Mouse (Mus musculus) liver, postnatal 0 days (tissue): ENCODE measurements around the gene Hist1h1c. TPM values are rescaled to one million over a fixed set of nuclear protein-coding genes. Genes with fewer than 3 reads are reported as not detected.
"Not testable (repeated sequence)": the region's sequence is repeated elsewhere in the genome, so short reads cannot be mapped to it uniquely, and the experiment has no call there.

Experiments used
- ATAC-seq: fragments of 200-750 bp; cut with Nextera tagmentation; 2 replicates; pipeline ENCODE4 v1.8.0; 2017; ENCODE audit warnings: mild to moderate bottlenecking, moderate library complexity
- DNase-seq: peaks from one replicate; pipeline ENCODE4 v3.0.0-alpha.2; 2016
- H3K27ac ChIP-seq: fragments of 300-500 bp; sonication (generic); 2 replicates; pipeline ENCODE4 v1.5.1; 2014; ENCODE audit warnings: antibody characterized with exemption, moderate library complexity, mild to moderate bottlenecking, low read depth
- H3K27me3 ChIP-seq: fragments of 300-500 bp; sonication (generic); 2 replicates; pipeline ENCODE4 v1.6.1; 2014; ENCODE audit warnings: low read length, control low read depth, mixed read lengths; ENCODE audit not compliant: insufficient read depth
- H3K36me3 ChIP-seq: fragments of 300-500 bp; sonication (generic); replicated peaks from 2 replicates; pipeline ENCODE4 v1.6.1; 2014; ENCODE audit warnings: mild to moderate bottlenecking, control low read depth, low read length, moderate library complexity, mixed read lengths; ENCODE audit not compliant: insufficient read depth
- H3K4me1 ChIP-seq: fragments of 300-500 bp; sonication (generic); 2 replicates; pipeline ENCODE4 v1.6.1; 2014; ENCODE audit warnings: antibody characterized with exemption, mild to moderate bottlenecking, control low read depth; ENCODE audit not compliant: insufficient read depth
- H3K4me2 ChIP-seq: fragments of 300-500 bp; sonication (generic); 2 replicates; pipeline ENCODE4 v1.6.1; 2014; ENCODE audit warnings: low read depth, mild to moderate bottlenecking, low read length, moderate library complexity, mixed read lengths
- H3K4me3 ChIP-seq: fragments of 300-500 bp; sonication (generic); 2 replicates; pipeline ENCODE4 v1.5.1; 2014; ENCODE audit warnings: low read depth, low read length
- H3K9ac ChIP-seq: fragments of 300-500 bp; sonication (generic); replicated peaks from 2 replicates; pipeline ENCODE4 v1.6.1; 2014; ENCODE audit warnings: mild to moderate bottlenecking, moderate library complexity
- H3K9me3 ChIP-seq: fragments of 300-500 bp; sonication (generic); 2 replicates; pipeline ENCODE4 v1.6.1; 2016; ENCODE audit warnings: mild to moderate bottlenecking, control low read depth, low read length, mixed read lengths
- CTCF ChIP-seq: sonication (generic); IDR thresholded peaks from 2 replicates; pipeline ENCODE4 v1.5.1; 2016; ENCODE audit warnings: antibody characterized with exemption, low read depth
- EP300 ChIP-seq: IDR thresholded peaks from 2 replicates; pipeline ENCODE4 v1.6.1; 2016; ENCODE audit warnings: antibody characterized with exemption, low read depth, mild to moderate bottlenecking
- WGBS: fragments of 180-500 bp; shearing (Covaris S2); extraction: QIAGEN DNeasy Blood & Tissue Kit; methylation state at CpG from one replicate; pipeline ENCODE4 v1.1.7; 2014; ENCODE audit not compliant: insufficient replicate concordance; 5-methylcytosine and 5-hydroxymethylcytosine counted together
- polyA plus RNA-seq: library from polyadenylated mRNA; unstranded; fragments of >200 nt; fragmentation: Nextera tagmentation; extraction: Ambion mirVana; gene quantifications from 2 replicates; pipeline ENCODE4 v1.2.1, GENCODE M21; 2015

Hist1h1c gene
- polyA plus RNA-seq, 1 experiment from 2014 or later, result 69.6 TPM

DNA sequence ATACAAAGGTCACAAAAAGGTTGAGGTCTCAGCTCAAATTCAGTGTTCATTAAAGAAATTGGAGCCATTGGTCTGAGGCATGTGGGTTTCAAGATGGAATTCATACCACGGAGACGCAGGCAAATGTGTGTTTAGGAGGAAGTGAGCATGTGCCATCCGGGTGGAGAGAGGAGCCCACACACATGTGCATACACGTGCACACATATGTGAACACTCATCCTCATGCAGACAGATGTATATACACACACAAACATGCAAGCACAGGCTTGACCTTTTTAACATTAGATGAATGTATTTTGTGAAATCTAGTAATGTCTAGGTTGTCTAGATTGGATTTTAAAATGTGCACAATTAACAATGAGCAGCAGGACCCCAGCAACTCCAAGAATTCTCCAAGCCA, 36.4 kb upstream of the Hist1h1c start:
- no peaks in the 10 kb centered on the region for H3K36me3 ChIP-seq
- no peaks in the 10 kb centered on the region for H3K27me3 ChIP-seq
- H3K27ac ChIP-seq, result 0 out of 2 replicates have a peak overlapping the region, but pooled peaks have one; percentile 52
- no peaks in the 10 kb centered on the region; the same call in 1 of the 2 replicates for H3K4me1 ChIP-seq
- H3K9me3 ChIP-seq, result no peaks in the 10 kb centered on the region
- no peak overlapping the region for H3K4me2 ChIP-seq
- ATAC-seq, result no peak
- peak; percentile 11 for DNase-seq
- WGBS, result 58% methylated on average over 4 of the region's 4 CpGs
- TF ChIP-seq EP300 (no peak), CTCF (no peak)
- H3K4me3 ChIP-seq, result no peak overlapping the region
- no peak overlapping the region for H3K9ac ChIP-seq

DNA sequence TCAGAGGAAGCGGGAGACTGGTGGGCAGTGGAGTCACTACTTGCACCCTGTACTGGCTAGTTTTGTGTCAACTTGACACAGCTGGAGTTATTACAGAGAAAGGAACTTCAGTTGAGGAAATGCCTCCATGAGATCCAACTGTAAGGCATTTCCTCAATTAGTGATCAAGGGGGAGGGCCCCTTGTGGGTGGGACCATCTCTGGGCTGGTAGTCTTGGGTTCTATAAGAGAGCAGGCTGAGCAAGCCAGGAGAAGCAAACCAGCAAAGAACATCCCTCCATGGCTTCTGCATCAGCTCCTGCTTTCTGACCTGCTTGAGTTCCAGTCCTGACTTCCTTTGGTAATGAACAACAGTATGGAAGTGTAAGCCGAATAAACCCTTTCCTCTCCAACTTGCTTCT, 35.8 kb upstream of the Hist1h1c start:
- 74% methylated on average over 2 of the region's 2 CpGs for WGBS
- H3K4me3 ChIP-seq, result not testable (repeated sequence)
- H3K27ac ChIP-seq, result 0 out of 2 replicates have a peak overlapping the region, but pooled peaks have one; percentile 52

DNA sequence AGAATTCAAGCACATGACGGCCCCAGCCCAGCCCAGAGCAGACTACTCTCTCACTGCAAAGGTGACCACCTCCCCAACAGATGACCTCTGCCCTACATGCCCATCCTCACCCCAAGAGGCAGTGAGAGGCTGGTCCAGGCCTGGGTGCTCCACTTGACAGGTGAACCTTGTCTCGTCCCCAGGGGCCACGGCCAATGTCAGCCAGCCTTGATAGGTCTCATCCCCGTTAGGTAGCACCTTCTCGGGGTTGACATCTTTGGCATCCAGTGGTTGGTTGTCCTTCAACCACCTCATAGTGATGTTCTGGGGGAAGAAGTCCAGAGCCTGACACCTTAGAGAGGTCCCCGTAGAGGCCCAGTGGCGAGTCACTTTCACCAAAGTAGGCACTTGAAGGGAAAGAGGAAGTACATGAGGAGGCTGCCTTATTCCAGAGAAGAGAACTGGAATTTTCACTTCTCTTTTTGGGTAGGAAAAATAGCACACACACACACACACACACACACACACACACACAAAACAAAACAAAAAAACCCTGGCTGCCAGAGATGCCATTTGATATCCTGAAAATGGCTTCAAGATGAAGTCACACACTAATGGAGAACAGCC, 32.8 kb upstream of the Hist1h1c start:
- H3K36me3 ChIP-seq, result no peaks in the 10 kb centered on the region
- H3K9me3 ChIP-seq, result no peaks in the 10 kb centered on the region
- H3K27me3 ChIP-seq, result no peaks in the 10 kb centered on the region
- H3K4me2 ChIP-seq, result no peak overlapping the region
- ATAC-seq, result no peak
- no peak for TF ChIP-seq CTCF
- no peak for TF ChIP-seq EP300
- H3K4me3 ChIP-seq, result no peak overlapping the region
- H3K4me1 ChIP-seq, result peaks cover 9% of the 10 kb centered on the region; the same call in 1 of the 2 replicates
- 72% methylated on average over 7 of the region's 7 CpGs for WGBS
- peak; percentile 12 for DNase-seq
- no peak overlapping the region for H3K9ac ChIP-seq
- no peak overlapping the region for H3K27ac ChIP-seq

More for the DNA sequence above, 35.8 kb upstream of the Hist1h1c start:
- not testable (repeated sequence) for H3K36me3 ChIP-seq, H3K4me1 ChIP-seq, ATAC-seq, H3K9ac ChIP-seq, DNase-seq, H3K27me3 ChIP-seq, H3K4me2 ChIP-seq, H3K9me3 ChIP-seq

DNA sequence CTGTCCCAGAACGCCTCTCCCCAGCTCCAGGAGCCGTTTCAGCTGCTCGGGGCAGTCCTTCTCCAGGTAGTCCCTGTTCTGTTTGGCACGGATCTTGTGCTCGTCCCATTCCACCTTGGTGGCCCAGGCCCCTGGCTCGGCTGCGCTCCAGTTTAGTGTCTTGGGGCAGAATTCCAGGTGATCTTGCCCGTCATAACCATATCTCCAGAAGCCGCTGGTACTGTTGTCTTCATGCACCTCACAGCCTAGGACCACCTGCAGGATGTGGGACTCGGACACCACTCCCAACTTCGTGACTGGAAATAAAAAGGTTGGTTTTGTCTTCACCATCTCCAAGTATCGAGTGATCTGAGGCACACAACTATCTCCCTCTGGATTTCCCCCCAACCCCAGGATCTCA, 31.8 kb upstream of the Hist1h1c start:
- no peak overlapping the region for H3K4me3 ChIP-seq
- TF ChIP-seq EP300, result no peak
- no peak for TF ChIP-seq CTCF
- no peak for ATAC-seq
- no peak overlapping the region for H3K9ac ChIP-seq
- H3K36me3 ChIP-seq, result no peaks in the 10 kb centered on the region
- no peak overlapping the region for H3K27ac ChIP-seq
- H3K4me2 ChIP-seq, result no peak overlapping the region
- no peaks in the 10 kb centered on the region for H3K9me3 ChIP-seq
- H3K27me3 ChIP-seq, result no peaks in the 10 kb centered on the region
- DNase-seq, result peak; percentile 9
- WGBS, result 86% methylated on average over 12 of the region's 12 CpGs
- peaks cover 9% of the 10 kb centered on the region; the same call in 1 of the 2 replicates for H3K4me1 ChIP-seq

DNA sequence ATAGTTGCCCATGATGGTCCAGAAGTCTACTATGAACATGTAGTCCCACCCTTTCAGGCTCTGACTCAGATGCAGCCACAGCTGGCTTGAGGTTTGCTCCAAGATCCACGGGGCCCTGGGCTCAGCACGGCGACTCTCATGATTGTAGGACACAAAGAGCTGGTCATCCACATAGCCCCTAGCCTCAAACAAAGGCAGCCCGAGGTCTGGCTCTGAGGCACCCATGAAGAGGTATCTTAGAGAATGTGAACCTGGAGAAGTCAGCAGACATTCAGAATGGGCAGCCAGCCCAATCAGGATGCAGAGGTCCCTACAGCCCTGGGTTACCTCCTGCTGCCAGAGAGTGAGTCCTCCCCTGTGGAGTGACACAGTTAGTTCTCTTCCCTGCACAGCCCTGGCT, 30.6 kb upstream of the Hist1h1c start:
- H3K27ac ChIP-seq, result no peak overlapping the region
- TF ChIP-seq EP300, result no peak
- TF ChIP-seq CTCF, result no peak
- H3K27me3 ChIP-seq, result no peaks in the 10 kb centered on the region
- H3K4me3 ChIP-seq, result no peak overlapping the region
- ATAC-seq (no peak), DNase-seq (peak; percentile 11)
- H3K4me2 ChIP-seq, result no peak overlapping the region
- H3K4me1 ChIP-seq, result peaks cover 14% of the 10 kb centered on the region; the same call in 1 of the 2 replicates
- H3K9me3 ChIP-seq, result no peaks in the 10 kb centered on the region
- 78% methylated on average over 4 of the region's 4 CpGs for WGBS
- no peak overlapping the region for H3K9ac ChIP-seq
- no peaks in the 10 kb centered on the region for H3K36me3 ChIP-seq

DNA sequence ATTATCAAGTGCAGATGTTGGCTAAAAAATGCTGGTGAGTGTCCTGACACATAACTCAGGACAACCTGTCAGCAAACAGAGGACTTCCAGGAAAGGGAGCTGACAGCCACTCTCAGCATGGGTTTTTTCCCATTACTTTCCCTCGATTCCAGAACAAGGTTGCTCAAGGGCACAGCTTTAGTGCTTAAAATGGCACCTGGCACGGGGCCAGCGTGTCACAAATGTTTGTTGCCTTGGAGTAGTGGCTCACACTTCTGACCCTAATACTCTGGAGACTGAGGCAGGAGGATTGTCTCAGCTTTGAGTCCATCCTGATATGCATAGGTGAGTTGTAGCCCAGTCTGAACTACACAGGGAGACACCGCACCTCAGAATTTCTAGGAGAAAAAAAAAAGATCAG, 30.0 kb upstream of the Hist1h1c start:
- H3K9me3 ChIP-seq, result no peaks in the 10 kb centered on the region
- no peaks in the 10 kb centered on the region for H3K36me3 ChIP-seq
- no peak overlapping the region for H3K4me2 ChIP-seq
- H3K4me1 ChIP-seq, result peaks cover 14% of the 10 kb centered on the region; the same call in 1 of the 2 replicates
- no peak for TF ChIP-seq EP300
- TF ChIP-seq CTCF, result no peak
- peak; percentile 28 for DNase-seq
- no peaks in the 10 kb centered on the region for H3K27me3 ChIP-seq
- WGBS, result 65% methylated on average over 4 of the region's 4 CpGs
- no peak for ATAC-seq
- H3K4me3 ChIP-seq, result no peak overlapping the region
- no peak overlapping the region for H3K27ac ChIP-seq
- no peak overlapping the region for H3K9ac ChIP-seq
